ENCODE assay signal across 8 mouse cellular contexts in genomic region chr10:50593371-50593770, GRCm38 (mm10). TPM values are rescaled to one million over a fixed set of nuclear protein-coding genes. Genes with fewer than 3 reads are reported as not detected.
DNase-seq lines count a peak whose midpoint lies in the region; ATAC-seq lines count a peak whose summit lies in the region.

No protein-coding gene starts in this region.

- H3K27ac ChIP-seq in kidney, embryonic 14.5 days (ENCODE audit: low read depth, low read length) = no peak overlapping the region
- no peak overlapping the region for H3K27ac ChIP-seq in hindbrain, embryonic 10.5 days
- H3K27ac ChIP-seq in midbrain, embryonic 14.5 days (replicated peaks; ENCODE audit: low read depth, low read length) = no peak overlapping the region

- peak overlapping the region; percentile 76 for H3K4me3 ChIP-seq in kidney, embryonic 14.5 days (ENCODE audit: low read length)
- H3K4me3 ChIP-seq in hindbrain, embryonic 10.5 days = peak overlapping the region; percentile 76
- peak overlapping the region; percentile 82 for H3K4me3 ChIP-seq in midbrain, embryonic 14.5 days (replicated peaks; ENCODE audit: low read depth, low read length)

- 80% methylated on average over 12 of the region's 12 CpGs for WGBS in kidney, embryonic 14.5 days
- WGBS in hindbrain, embryonic 10.5 days = 76% methylated on average over 12 of the region's 12 CpGs
- 77% methylated on average over 12 of the region's 12 CpGs for WGBS in midbrain, embryonic 14.5 days

- DNase-seq in kidney, adult 18-20 months = no peak
- DNase-seq in R1 (ENCODE audit: low read depth, low spot score) = peak; percentile 13
- no peak for DNase-seq in hindbrain, embryonic 10.5 days (ENCODE audit: low spot score)
- no peak for DNase-seq in midbrain, embryonic 14.5 days
- DNase-seq in thymus, postnatal 25 days = no peak
- DNase-seq in gastrocnemius, adult 18-20 months (ENCODE audit: low spot score) = no peak
- DNase-seq in frontal cortex, postnatal 25 days (ENCODE audit: low spot score in 2 of 2) = no peak

- H3K9me3 ChIP-seq in kidney, embryonic 14.5 days (ENCODE audit: control insufficient read depth, low read length) = no peaks in the 10 kb centered on the region
- no peaks in the 10 kb centered on the region for H3K9me3 ChIP-seq in hindbrain, embryonic 10.5 days
- H3K9me3 ChIP-seq in midbrain, embryonic 14.5 days (ENCODE audit: control insufficient read depth, low read length) = no peaks in the 10 kb centered on the region

- no peaks in the 10 kb centered on the region for H3K4me1 ChIP-seq in kidney, embryonic 14.5 days (ENCODE audit: control insufficient read depth, insufficient read depth, low read length)
- 0 out of 2 replicates have a peak, but pooled peaks cover 3% of the 10 kb centered on the region for H3K4me1 ChIP-seq in hindbrain, embryonic 10.5 days (replicated peaks)
- H3K4me1 ChIP-seq in midbrain, embryonic 14.5 days (ENCODE audit: control insufficient read depth, insufficient read depth, low read length) = no peaks in the 10 kb centered on the region

- no peaks in the 10 kb centered on the region for H3K36me3 ChIP-seq in kidney, embryonic 14.5 days (ENCODE audit: control insufficient read depth, insufficient read depth, low read length)
- no peaks in the 10 kb centered on the region for H3K36me3 ChIP-seq in hindbrain, embryonic 10.5 days
- no peaks in the 10 kb centered on the region for H3K36me3 ChIP-seq in midbrain, embryonic 14.5 days (ENCODE audit: control insufficient read depth, insufficient read depth, low read length)

- no peak for ATAC-seq in kidney, embryonic 14.5 days (ENCODE audit: low FRiP score, low TSS enrichment)
- ATAC-seq in midbrain, embryonic 14.5 days (ENCODE audit: low FRiP score, low TSS enrichment) = no peak

- peak overlapping the region; percentile 76; the same call in 1 of the 2 replicates for H3K9ac ChIP-seq in kidney, embryonic 14.5 days (ENCODE audit: low read depth, low read length)
- peak overlapping the region; percentile 64 for H3K9ac ChIP-seq in midbrain, embryonic 14.5 days (replicated peaks; ENCODE audit: low read length)

- H3K4me2 ChIP-seq in kidney, embryonic 14.5 days (replicated peaks; ENCODE audit: low read depth, low read length) = peak overlapping the region; percentile 58
- H3K4me2 ChIP-seq in midbrain, embryonic 14.5 days (ENCODE audit: low read length) = peak overlapping the region; percentile 56

- no peaks in the 10 kb centered on the region for H3K27me3 ChIP-seq in kidney, embryonic 14.5 days (ENCODE audit: control insufficient read depth, insufficient read depth, low read length)
- H3K27me3 ChIP-seq in hindbrain, embryonic 10.5 days (ENCODE audit: insufficient read depth, poor library complexity, severe bottlenecking) = no peaks in the 10 kb centered on the region
- H3K27me3 ChIP-seq in midbrain, embryonic 14.5 days (ENCODE audit: control insufficient read depth, insufficient read depth, low read length) = no peaks in the 10 kb centered on the region

RNA-seq across cellular contexts. Expression of gene Ascc3, which starts 0.9 kb away (rescaled TPM):
- polyA plus RNA-seq in kidney, embryonic 14.5 days (2014; fragmentation: Nextera tagmentation; extraction: Ambion mirVana) = 17.0 and 25.3 TPM in 2 replicates
- polyA plus RNA-seq in hindbrain, embryonic 10.5 days (2016; fragmentation: Nextera tagmentation; extraction: Ambion mirVana) = 15.7 TPM in 2 replicates
- 20.5 and 24.0 TPM in 2 replicates for polyA plus RNA-seq in midbrain, embryonic 14.5 days (2014; fragmentation: Nextera tagmentation; extraction: Ambion mirVana)
- total RNA-seq in gastrocnemius, adult 18-20 months (2021) = 10 to 100 TPM; 10.4 to 12.1 TPM
